Mouse (Mus musculus) layer of hippocampus, postnatal 14 days (tissue): ENCODE measurements at regions not wholly inside any gene's neighbourhood (a gene's known extent, or its start where the extent isn't known, plus 50 kb on each side); places are given as distances from the start of the nearest gene placed in this dataset.

Source experiments
- DNase-seq, 2 experiments: peaks; one replicate each; pipeline ENCODE4 v3.0.0; 2021 to 2022; ENCODE audit warnings: low spot score in 2 of 2, mixed read lengths in 1 of 2

GRCm38 (mm10) chr4:50762759-50763158 is 453.7 kb upstream of the Cylc2 start:
- DNase-seq = no peak

GRCm38 (mm10) chr4:50763914-50764313 is 452.6 kb upstream of the Cylc2 start:
- no peak for DNase-seq

GRCm38 (mm10) chr4:50772456-50772855 is 444.0 kb upstream of the Cylc2 start:
- DNase-seq = peak in 1 of 2 experiments; percentile 6
